Mouse (Mus musculus): Measurements from ENCODE around the gene Mgst3.

DNA sequence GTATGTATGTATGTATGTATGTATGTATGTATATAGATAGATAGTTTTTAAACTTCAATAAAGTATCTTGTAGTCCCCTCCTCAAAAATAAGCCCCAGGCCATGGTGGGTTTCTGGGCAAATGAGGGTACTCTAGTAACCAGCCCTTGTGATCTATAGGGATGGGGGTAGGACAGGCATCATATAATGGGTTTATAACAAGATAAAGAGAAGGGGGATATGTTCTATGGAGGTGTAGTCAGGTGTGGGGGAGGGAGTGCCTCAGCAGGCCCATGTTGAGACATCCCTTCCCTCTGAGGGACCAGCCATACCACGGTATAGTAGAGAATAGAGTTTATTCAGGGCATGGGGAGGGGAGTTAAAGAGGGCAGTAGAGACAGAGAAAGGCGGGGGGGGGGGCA, 7.2 kb downstream of the Mgst3 start:
- TF ChIP-seq POLR2A (IDR thresholded peaks at IDR 0.05; ENCODE audit: borderline replicate concordance, insufficient read depth, low read length) (no peak), CTCF (IDR thresholded peaks at IDR 0.05; ENCODE audit: borderline replicate concordance, insufficient read depth, low read depth, low read length) (no peak)

Data from cerebellum, adult 2 months (tissue).